8 mouse cellular contexts compared by ENCODE assay signal in genomic region chr4:135971805-135972555, GRCm38 (mm10). TPM values are rescaled to one million over a fixed set of nuclear protein-coding genes. Genes with fewer than 3 reads are reported as not detected.
DNase-seq lines count a peak whose midpoint lies in the region; ATAC-seq and TF ChIP-seq lines count a peak whose summit lies in the region.

No protein-coding gene starts in this region.

- peak overlapping the region; percentile 96 for H3K27ac ChIP-seq in left cerebral cortex, adult 2 months
- H3K27ac ChIP-seq in hindbrain, embryonic 13.5 days, result peak overlapping the region; percentile 81
- peak overlapping the region; percentile 74 for H3K27ac ChIP-seq in midbrain, embryonic 13.5 days

- H3K9ac ChIP-seq in hindbrain, embryonic 13.5 days, result peak overlapping the region; percentile 97
- peak overlapping the region; percentile 96 for H3K9ac ChIP-seq in midbrain, embryonic 13.5 days (replicated peaks)

- peak overlapping the region; percentile 99 for H3K4me2 ChIP-seq in hindbrain, embryonic 13.5 days
- peak overlapping the region; percentile 98 for H3K4me2 ChIP-seq in midbrain, embryonic 13.5 days (replicated peaks)

- peak; percentile 59 for ATAC-seq in activated CD4-positive, CD25-positive, alpha-beta regulatory T cell, adult 4 months
- ATAC-seq in hindbrain, embryonic 13.5 days (ENCODE audit: low FRiP score), result peak; percentile 65
- ATAC-seq in midbrain, embryonic 13.5 days, result peak; percentile 74

- no peaks in the 10 kb centered on the region for H3K27me3 ChIP-seq in hindbrain, embryonic 13.5 days
- H3K27me3 ChIP-seq in midbrain, embryonic 13.5 days, result no peaks in the 10 kb centered on the region

- WGBS in hindbrain, embryonic 13.5 days, result under 1% methylated on average over 35 of the region's 35 CpGs
- under 1% methylated on average over 35 of the region's 35 CpGs for WGBS in midbrain, embryonic 13.5 days

- H3K36me3 ChIP-seq in hindbrain, embryonic 13.5 days, result peaks cover 67% of the 10 kb centered on the region
- H3K36me3 ChIP-seq in midbrain, embryonic 13.5 days, result peaks cover 67% of the 10 kb centered on the region

- H3K4me3 ChIP-seq in left cerebral cortex, adult 2 months, result peak overlapping the region; percentile 94
- H3K4me3 ChIP-seq in hindbrain, embryonic 13.5 days, result peak overlapping the region; percentile 99
- H3K4me3 ChIP-seq in midbrain, embryonic 13.5 days (replicated peaks), result peak overlapping the region; percentile 100

- intact Hi-C loops in left cerebral cortex, adult 2 months (cut with DNase I), result loop anchor here (1.0 to 5.0 kb wide), 2 partner anchors 9 to 80 kb away; partner anchors contain the start of genes Gale and Rpl11
- intact Hi-C loops in left cerebral cortex, postnatal 10 days (cut with DNase I), result no loop called here
- intact Hi-C loops in gastrocnemius, postnatal 14 days (cut with DNase I; ENCODE audit: low total_unique reads), result no loop called here

- TF ChIP-seq CTCF in left cerebral cortex, adult 2 months (IDR thresholded peaks at IDR 0.05), result no peak

- peaks cover 33% of the 10 kb centered on the region for H3K4me1 ChIP-seq in hindbrain, embryonic 13.5 days (replicated peaks)
- peaks cover 20% of the 10 kb centered on the region for H3K4me1 ChIP-seq in midbrain, embryonic 13.5 days (replicated peaks)

- no peak for DNase-seq in left cerebral cortex, adult 2 months (ENCODE audit: extremely low spot score in 1 of 2, low spot score in 2 of 2)
- no peak for DNase-seq in left cerebral cortex, postnatal 10 days (ENCODE audit: extremely low spot score in 1 of 2, low spot score in 2 of 2)
- DNase-seq in ovary, adult 18-20 months (ENCODE audit: low spot score), result no peak
- no peak for DNase-seq in frontal cortex, postnatal 36 days (ENCODE audit: low spot score in 2 of 2)
- DNase-seq in gastrocnemius, postnatal 14 days, result no peak

- H3K9me3 ChIP-seq in hindbrain, embryonic 13.5 days, result no peaks in the 10 kb centered on the region
- no peaks in the 10 kb centered on the region for H3K9me3 ChIP-seq in midbrain, embryonic 13.5 days

RNA-seq across cellular contexts. Expression of gene Lypla2, which starts 0.4 kb away (rescaled TPM):
- 10 to 100 TPM; 92.9 to 96.7 TPM for total RNA-seq in left cerebral cortex, adult 2 months (2021)
- 10 to 100 TPM; 94.0 to 95.0 TPM for total RNA-seq in left cerebral cortex, postnatal 10 days (2021)
- 10 to 100 TPM; 80.4 to 88.8 TPM for polyA plus RNA-seq in activated CD4-positive, CD25-positive, alpha-beta regulatory T cell, adult 4 months (2017; shearing (Covaris generic))
- 209 and 211 TPM in 2 replicates for polyA plus RNA-seq in hindbrain, embryonic 13.5 days (2015; fragmentation: Nextera tagmentation; extraction: Ambion mirVana)
- polyA plus RNA-seq in midbrain, embryonic 13.5 days (2015; fragmentation: Nextera tagmentation; extraction: Ambion mirVana), result 190 and 210 TPM in 2 replicates
- 10 to 100 TPM; 28.9 to 29.2 TPM for total RNA-seq in gastrocnemius, postnatal 14 days (2021)

RNA-seq across cellular contexts. Expression of gene Gale, which starts 8.5 kb away (rescaled TPM):
- total RNA-seq in left cerebral cortex, adult 2 months (2021), result 10 to 100 TPM; 22.0 to 22.9 TPM
- 10 to 100 TPM; 28.0 to 29.7 TPM for total RNA-seq in left cerebral cortex, postnatal 10 days (2021)
- polyA plus RNA-seq in activated CD4-positive, CD25-positive, alpha-beta regulatory T cell, adult 4 months (2017; shearing (Covaris generic)), result 10 to 100 TPM; 14.3 to 22.8 TPM
- polyA plus RNA-seq in hindbrain, embryonic 13.5 days (2015; fragmentation: Nextera tagmentation; extraction: Ambion mirVana), result 39.5 and 41.2 TPM in 2 replicates
- 39.0 and 40.1 TPM in 2 replicates for polyA plus RNA-seq in midbrain, embryonic 13.5 days (2015; fragmentation: Nextera tagmentation; extraction: Ambion mirVana)
- total RNA-seq in gastrocnemius, postnatal 14 days (2021), result 1 to 10 TPM; 1.2 to 2.1 TPM

RNA-seq across cellular contexts. Expression of gene Pithd1, which starts 15.1 kb away (rescaled TPM):
- 10 to 100 TPM; 75.9 to 95.0 TPM for total RNA-seq in left cerebral cortex, adult 2 months (2021)
- total RNA-seq in left cerebral cortex, postnatal 10 days (2021), result 10 to 100 TPM; 58.4 to 63.8 TPM
- 1 to 10 TPM; 7.7 to 8.8 TPM for polyA plus RNA-seq in activated CD4-positive, CD25-positive, alpha-beta regulatory T cell, adult 4 months (2017; shearing (Covaris generic))
- 54.3 and 58.3 TPM in 2 replicates for polyA plus RNA-seq in hindbrain, embryonic 13.5 days (2015; fragmentation: Nextera tagmentation; extraction: Ambion mirVana)
- polyA plus RNA-seq in midbrain, embryonic 13.5 days (2015; fragmentation: Nextera tagmentation; extraction: Ambion mirVana), result 55.0 and 57.3 TPM in 2 replicates
- total RNA-seq in gastrocnemius, postnatal 14 days (2021), result 10 to 100 TPM; 20.4 to 21.4 TPM

RNA-seq across cellular contexts. Expression of gene Hmgcl, which starts 25.7 kb away (rescaled TPM):
- total RNA-seq in left cerebral cortex, adult 2 months (2021), result 10 to 100 TPM; 33.4 to 34.1 TPM
- 10 to 100 TPM; 30.5 to 31.9 TPM for total RNA-seq in left cerebral cortex, postnatal 10 days (2021)
- 10 to 100 TPM; 73.0 to 74.3 TPM for polyA plus RNA-seq in activated CD4-positive, CD25-positive, alpha-beta regulatory T cell, adult 4 months (2017; shearing (Covaris generic))
- polyA plus RNA-seq in hindbrain, embryonic 13.5 days (2015; fragmentation: Nextera tagmentation; extraction: Ambion mirVana), result 52.9 and 56.5 TPM in 2 replicates
- polyA plus RNA-seq in midbrain, embryonic 13.5 days (2015; fragmentation: Nextera tagmentation; extraction: Ambion mirVana), result 50.3 and 51.0 TPM in 2 replicates
- total RNA-seq in gastrocnemius, postnatal 14 days (2021), result 10 to 100 TPM; 47.2 to 56.6 TPM

RNA-seq across cellular contexts. Expression of gene Eloa, which starts 49.6 kb away (rescaled TPM):
- total RNA-seq in left cerebral cortex, adult 2 months (2021), result 10 to 100 TPM; 25.7 to 26.8 TPM
- 10 to 100 TPM; 30.1 to 32.3 TPM for total RNA-seq in left cerebral cortex, postnatal 10 days (2021)
- 10 to 100 TPM; 50.0 to 57.9 TPM for polyA plus RNA-seq in activated CD4-positive, CD25-positive, alpha-beta regulatory T cell, adult 4 months (2017; shearing (Covaris generic))
- polyA plus RNA-seq in hindbrain, embryonic 13.5 days (2015; fragmentation: Nextera tagmentation; extraction: Ambion mirVana), result 27.7 and 28.6 TPM in 2 replicates
- 27.8 and 30.1 TPM in 2 replicates for polyA plus RNA-seq in midbrain, embryonic 13.5 days (2015; fragmentation: Nextera tagmentation; extraction: Ambion mirVana)
- 10 to 100 TPM; 46.2 to 46.7 TPM for total RNA-seq in gastrocnemius, postnatal 14 days (2021)

Comparison
In these comparisons a context has a peak if more than half of its experiments do, and no peak if none do; other contexts are left out.
1. RNA of gene Gale, which starts 8.5 kb away (total RNA-seq): 28.0 to 29.7 TPM in left cerebral cortex, postnatal 10 days and 22.0 to 22.9 TPM in left cerebral cortex, adult 2 months; 1.2 to 2.1 TPM in gastrocnemius, postnatal 14 days; every median in the first group is over 4 times any median in the second.
2. Peak in every context shown above with its lines, with median percentiles within 50 percentile points of each other: H3K27ac ChIP-seq, H3K4me3 ChIP-seq and ATAC-seq.